Mouse (Mus musculus): ENCODE measurements around the gene Yae1d1. TPM values are rescaled to one million over a fixed set of nuclear protein-coding genes. Genes with fewer than 3 reads are reported as not detected.

The Yae1d1 gene
- 26.4 and 27.3 TPM in 2 replicates for polyA plus RNA-seq (2015; fragmentation: Nextera tagmentation; extraction: Ambion mirVana)

DNA sequence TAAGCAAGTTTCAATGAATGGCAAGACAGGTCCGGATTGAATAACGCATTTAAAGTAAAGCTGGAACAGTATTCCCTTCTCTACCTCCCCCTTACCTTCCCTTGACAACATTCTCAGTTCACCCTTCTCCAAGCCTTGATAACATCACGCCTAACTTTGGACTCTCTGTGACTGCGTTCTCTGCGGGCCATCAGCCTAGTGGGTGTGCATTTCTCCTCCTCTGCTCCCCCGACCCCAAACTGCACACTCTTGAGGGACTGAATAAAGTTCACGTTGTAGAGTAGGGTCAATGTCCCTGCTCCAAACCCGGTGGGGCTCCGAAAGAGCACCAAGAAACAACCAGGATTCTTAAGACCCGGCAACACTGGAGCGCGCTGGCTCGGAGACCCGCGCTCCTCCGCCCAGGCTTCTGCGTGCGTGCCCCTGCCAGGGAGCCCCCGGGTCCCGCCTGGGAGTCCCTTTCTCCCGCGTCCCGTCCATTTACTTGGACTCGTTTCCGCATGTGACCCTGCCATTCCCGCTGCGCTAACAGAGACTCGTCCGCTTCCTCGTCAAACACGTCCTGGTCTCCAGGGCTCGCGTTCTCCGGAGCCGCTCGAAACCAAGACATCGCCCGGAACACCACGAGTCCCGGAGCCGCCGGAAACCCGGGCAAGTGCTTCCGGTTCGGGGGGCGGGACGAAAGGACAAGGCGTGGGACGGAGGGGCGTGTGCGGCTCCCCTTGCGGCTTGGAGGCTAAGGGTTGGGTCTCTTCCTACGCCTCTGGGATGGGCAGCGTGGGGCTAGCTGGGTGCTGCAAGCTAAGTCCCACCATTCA, at the start of gene Yae1d1:
Gene Yae1d1, minus strand, starts transcription at position 653 of the 818 bp plus-strand sequence.

DNA sequence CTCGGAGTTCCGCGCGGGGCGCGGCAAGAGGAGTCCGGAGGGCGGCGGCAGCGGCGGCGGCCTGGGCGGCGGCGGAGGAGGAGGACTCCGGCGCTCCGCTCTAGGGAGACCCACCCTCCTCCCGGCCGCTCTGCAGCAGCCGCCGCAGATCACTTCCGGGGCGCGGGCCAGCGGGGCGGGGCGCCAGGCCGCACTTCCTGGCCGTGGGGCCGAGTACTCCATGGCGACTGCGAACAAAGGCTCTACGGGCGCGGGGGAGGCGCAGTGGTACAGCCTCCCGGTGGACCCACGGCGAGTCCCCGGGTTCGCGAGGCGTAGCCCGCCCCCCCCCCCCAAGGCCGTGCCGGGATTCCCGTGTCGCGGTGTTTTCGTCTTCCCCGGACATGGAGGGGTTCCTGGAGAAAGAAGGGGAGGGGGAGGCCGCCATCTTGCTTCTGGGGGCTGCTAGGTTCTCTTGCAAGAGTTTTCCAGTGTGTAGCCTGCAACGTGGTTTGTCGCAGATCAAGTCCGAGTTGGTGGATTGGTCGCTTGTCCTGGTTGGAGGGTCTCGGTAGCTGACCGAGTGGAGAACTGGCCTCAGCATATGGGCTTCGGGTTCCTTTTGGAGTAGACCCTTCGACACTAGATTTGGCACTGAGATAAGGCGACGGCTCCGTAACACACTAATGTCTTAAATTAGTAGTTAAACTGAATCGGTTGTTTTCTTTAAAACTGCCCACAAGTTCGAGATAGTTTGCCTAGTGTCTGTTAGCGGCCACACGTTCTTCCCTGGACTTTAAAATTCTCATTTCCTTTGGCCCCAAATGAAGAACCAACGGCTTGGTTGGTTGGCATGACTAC, 48.9 kb downstream of the Yae1d1 start, which contains the start of gene Rala:
Gene Rala, minus strand, starts transcription at position 162 of the 840 bp plus-strand sequence.

Other genes starting within 250 kb of the Yae1d1 start
- 13.8 and 16.5 TPM in 2 replicates for gene Cdk13, start 188.3 kb downstream of the Yae1d1 start, polyA plus RNA-seq (2015; fragmentation: Nextera tagmentation; extraction: Ambion mirVana)
- 32.8 and 39.2 TPM in 2 replicates for gene Rala, start 49.1 kb downstream of the Yae1d1 start, polyA plus RNA-seq (2015; fragmentation: Nextera tagmentation; extraction: Ambion mirVana)